Mouse (Mus musculus) heart, embryonic 11.5 days (tissue): Measurements from ENCODE around the gene Myo1b. TPM values are rescaled to one million over a fixed set of nuclear protein-coding genes. Genes with fewer than 3 reads are reported as not detected.
"Not testable (repeated sequence)": the region's sequence is repeated elsewhere in the genome, so short reads cannot be mapped to it uniquely, and the experiment has no call there.

Experiments used
- ATAC-seq: fragments of 200-750 bp; cut with Nextera tagmentation; replicated peaks from 2 replicates; pipeline ENCODE4 v1.8.0; 2017; ENCODE audit warnings: moderate library complexity; ENCODE audit not compliant: insufficient number of reproducible peaks, low FRiP score, low TSS enrichment
- H3K27ac ChIP-seq: fragments of 300-500 bp; sonication (generic); 2 replicates; pipeline ENCODE4 v1.5.1; 2014; ENCODE audit warnings: mild to moderate bottlenecking, low read depth, low read length
- H3K27me3 ChIP-seq: fragments of 300-500 bp; sonication (generic); 2 replicates; pipeline ENCODE4 v1.6.1; 2014; ENCODE audit warnings: mild to moderate bottlenecking, low read length, mixed read lengths; ENCODE audit not compliant: control insufficient read depth, insufficient read depth
- H3K36me3 ChIP-seq: fragments of 300-500 bp; sonication (generic); 2 replicates; pipeline ENCODE4 v1.6.1; 2014; ENCODE audit warnings: mild to moderate bottlenecking, low read length, moderate library complexity, mixed read lengths; ENCODE audit not compliant: control insufficient read depth, insufficient read depth
- H3K4me1 ChIP-seq: fragments of 300-500 bp; sonication (generic); 2 replicates; pipeline ENCODE4 v1.6.1; 2014; ENCODE audit warnings: low read length; ENCODE audit not compliant: control insufficient read depth, insufficient read depth
- H3K4me2 ChIP-seq: fragments of 300-500 bp; sonication (generic); 2 replicates; pipeline ENCODE4 v1.6.1; 2014; ENCODE audit warnings: mild to moderate bottlenecking, moderate library complexity
- H3K4me3 ChIP-seq: fragments of 300-500 bp; sonication (generic); 2 replicates; pipeline ENCODE4 v1.5.1; 2014; ENCODE audit warnings: low read depth, low read length
- H3K9ac ChIP-seq: fragments of 300-500 bp; sonication (generic); 2 replicates; pipeline ENCODE4 v1.6.1; 2014; ENCODE audit warnings: mild to moderate bottlenecking, low read depth, low read length, moderate library complexity
- H3K9me3 ChIP-seq: fragments of 300-500 bp; sonication (generic); replicated peaks from 2 replicates; pipeline ENCODE4 v1.6.1; 2016; ENCODE audit warnings: low read length; ENCODE audit not compliant: control insufficient read depth
- WGBS: fragments of 180-500 bp; shearing (Covaris S2); extraction: QIAGEN DNeasy Blood & Tissue Kit; methylation state at CpG from one replicate; pipeline ENCODE4 v1.1.7; 2014; ENCODE audit not compliant: insufficient replicate concordance; 5-methylcytosine and 5-hydroxymethylcytosine counted together
- polyA plus RNA-seq: library from polyadenylated mRNA; unstranded; fragments of >200 nt; fragmentation: Nextera tagmentation; extraction: Ambion mirVana; gene quantifications from 2 replicates; pipeline ENCODE4 v1.2.1, GENCODE M21; 2014

The Myo1b gene
- polyA plus RNA-seq, 1 experiment from 2014 or later: 51.8 TPM

GRCm38 (mm10) chr1:51872493-51873261, 43.2 kb downstream of the Myo1b start:
- 72% methylated on average over 7 of the region's 7 CpGs for WGBS

DNA sequence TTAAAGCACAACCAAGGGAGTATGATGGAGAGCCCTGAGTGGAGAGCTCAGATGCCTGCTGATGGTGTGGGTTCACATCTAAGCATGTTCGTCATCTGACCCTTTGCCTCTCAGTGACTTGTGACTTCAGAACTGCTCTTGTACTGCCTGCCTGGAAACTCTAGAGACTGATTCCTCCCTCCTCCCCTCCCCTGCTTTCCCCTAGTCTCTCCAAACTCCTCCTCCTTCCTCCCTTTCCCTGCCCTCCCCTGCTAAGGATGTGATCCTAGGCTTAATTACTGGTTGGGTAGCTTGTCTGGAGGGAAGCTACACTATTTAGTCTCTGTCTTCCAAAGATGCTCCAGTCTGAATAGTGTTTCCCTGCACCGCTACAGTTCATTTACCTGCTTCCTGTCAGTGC, 44.6 kb downstream of the Myo1b start:
- WGBS: 66% methylated on average over 2 of the region's 2 CpGs
- H3K9me3 ChIP-seq, ATAC-seq, H3K27ac ChIP-seq, H3K36me3 ChIP-seq, H3K4me2 ChIP-seq, H3K27me3 ChIP-seq, H3K4me1 ChIP-seq, H3K4me3 ChIP-seq, H3K9ac ChIP-seq: not testable (repeated sequence)

More at GRCm38 (mm10) chr1:51872493-51873261, 43.2 kb downstream of the Myo1b start:
- H3K36me3 ChIP-seq: no peaks in the 10 kb centered on the region
- H3K4me1 ChIP-seq: peaks cover 10% of the 10 kb centered on the region
- H3K27me3 ChIP-seq: no peaks in the 10 kb centered on the region
- no peak overlapping the region for H3K4me2 ChIP-seq
- no peak overlapping the region for H3K27ac ChIP-seq
- H3K4me3 ChIP-seq: no peak overlapping the region
- no peak for ATAC-seq
- H3K9me3 ChIP-seq: no peaks in the 10 kb centered on the region
- no peak overlapping the region for H3K9ac ChIP-seq

GRCm38 (mm10) chr1:51862828-51863421, 52.9 kb downstream of the Myo1b start:
- 88% methylated on average over 8 of the region's 8 CpGs for WGBS
- H3K4me3 ChIP-seq: no peak overlapping the region
- no peaks in the 10 kb centered on the region for H3K4me1 ChIP-seq
- H3K9ac ChIP-seq: no peak overlapping the region
- no peak for ATAC-seq
- H3K4me2 ChIP-seq: no peak overlapping the region
- H3K27ac ChIP-seq: no peak overlapping the region
- H3K36me3 ChIP-seq: 0 out of 2 replicates have a peak, but pooled peaks cover 5% of the 10 kb centered on the region
- no peaks in the 10 kb centered on the region for H3K27me3 ChIP-seq
- H3K9me3 ChIP-seq: no peaks in the 10 kb centered on the region

- ATAC-seq: no peak
- Histone ChIP-seq H3K4me2 (no peak overlapping the region), H3K36me3 (0 out of 2 replicates have a peak, but pooled peaks cover 5% of the 10 kb centered on the region), H3K9ac (no peak overlapping the region), H3K27ac (no peak overlapping the region), H3K9me3 (no peaks in the 10 kb centered on the region), H3K27me3 (no peaks in the 10 kb centered on the region), H3K4me3 (no peak overlapping the region), H3K4me1 (0 out of 2 replicates have a peak, but pooled peaks cover 1% of the 10 kb centered on the region)
- WGBS: 93% methylated on average over 10 of the region's 10 CpGs
Observed at GRCm38 (mm10) chr1:51860837-51861236, 55.0 kb downstream of the Myo1b start.

DNA sequence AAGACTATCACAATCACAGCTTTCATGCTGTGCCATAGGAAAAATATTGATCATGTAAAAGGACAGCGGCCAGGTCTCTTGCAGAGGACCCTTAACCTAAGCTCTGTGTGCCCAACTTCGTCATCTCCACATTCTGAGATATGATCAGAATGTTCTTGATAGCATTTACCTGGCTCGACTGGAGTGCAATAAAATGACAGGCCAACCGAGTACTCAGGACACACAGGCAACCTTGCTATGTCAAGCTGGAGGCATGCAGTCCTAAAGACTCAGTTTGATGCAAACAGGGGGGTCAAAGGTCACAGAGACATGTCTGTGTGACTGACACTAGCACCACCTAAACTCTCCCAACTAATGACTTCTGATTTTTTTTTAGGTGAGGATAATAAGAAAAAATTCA, 58.9 kb downstream of the Myo1b start:
- H3K27me3 ChIP-seq: no peaks in the 10 kb centered on the region
- H3K36me3 ChIP-seq: 0 out of 2 replicates have a peak, but pooled peaks cover 5% of the 10 kb centered on the region
- H3K4me1 ChIP-seq: 0 out of 2 replicates have a peak, but pooled peaks cover 3% of the 10 kb centered on the region
- WGBS: 76% methylated on average over 4 of the region's 4 CpGs
- H3K4me3 ChIP-seq: no peak overlapping the region
- H3K4me2 ChIP-seq: no peak overlapping the region
- no peak for ATAC-seq
- no peaks in the 10 kb centered on the region for H3K9me3 ChIP-seq
- H3K9ac ChIP-seq: no peak overlapping the region
- H3K27ac ChIP-seq: no peak overlapping the region

- no peaks in the 10 kb centered on the region for H3K9me3 ChIP-seq
- ATAC-seq: no peak
- H3K4me1 ChIP-seq: 0 out of 2 replicates have a peak, but pooled peaks cover 3% of the 10 kb centered on the region
- H3K36me3 ChIP-seq: 0 out of 2 replicates have a peak, but pooled peaks cover 5% of the 10 kb centered on the region
- H3K4me2 ChIP-seq: no peak overlapping the region
- H3K4me3 ChIP-seq: no peak overlapping the region
- no peaks in the 10 kb centered on the region for H3K27me3 ChIP-seq
- no peak overlapping the region for H3K27ac ChIP-seq
- 77% methylated on average over 11 of the region's 11 CpGs for WGBS
- H3K9ac ChIP-seq: no peak overlapping the region
Observed at GRCm38 (mm10) chr1:51856245-51856915, 59.5 kb downstream of the Myo1b start.

DNA sequence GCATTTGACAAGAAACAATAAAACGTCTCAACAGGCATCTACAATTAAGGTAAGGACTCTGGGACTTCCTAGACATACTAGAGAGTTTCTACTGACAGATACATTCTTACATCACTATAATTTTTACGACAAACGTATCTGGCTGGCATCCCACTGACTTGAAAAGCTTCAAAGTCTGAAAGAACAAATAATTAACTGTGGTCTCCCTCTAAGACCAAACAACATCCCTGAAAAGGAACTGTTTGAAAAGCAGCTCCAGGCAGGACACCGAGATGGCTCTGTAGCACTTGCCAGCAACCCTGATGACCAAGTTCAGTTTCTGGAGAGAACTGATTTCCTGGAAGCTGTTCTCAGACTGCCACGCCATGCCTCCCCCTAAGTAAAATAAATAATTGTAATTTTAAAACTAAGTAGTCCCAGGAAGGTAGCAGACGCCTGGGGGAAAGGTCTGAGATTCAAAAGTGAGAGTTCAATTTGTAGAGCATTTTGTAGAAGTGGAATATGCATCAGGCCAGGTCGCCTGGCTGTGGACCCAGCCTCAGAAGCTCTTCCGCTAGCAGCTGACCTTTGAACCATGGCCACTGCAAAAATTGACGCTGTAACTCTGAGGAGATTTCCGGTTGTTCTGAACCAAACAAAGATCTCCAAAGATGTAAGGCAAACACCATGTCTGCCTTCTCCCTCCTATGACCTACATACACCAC, 60.2 kb downstream of the Myo1b start:
- no peak overlapping the region for H3K4me3 ChIP-seq
- H3K27me3 ChIP-seq: no peaks in the 10 kb centered on the region
- H3K27ac ChIP-seq: no peak overlapping the region
- WGBS: 67% methylated on average over 10 of the region's 10 CpGs
- 0 out of 2 replicates have a peak, but pooled peaks cover 3% of the 10 kb centered on the region for H3K4me1 ChIP-seq
- 0 out of 2 replicates have a peak, but pooled peaks cover 5% of the 10 kb centered on the region for H3K36me3 ChIP-seq
- no peak overlapping the region for H3K4me2 ChIP-seq
- H3K9me3 ChIP-seq: no peaks in the 10 kb centered on the region
- no peak overlapping the region for H3K9ac ChIP-seq
- ATAC-seq: no peak

DNA sequence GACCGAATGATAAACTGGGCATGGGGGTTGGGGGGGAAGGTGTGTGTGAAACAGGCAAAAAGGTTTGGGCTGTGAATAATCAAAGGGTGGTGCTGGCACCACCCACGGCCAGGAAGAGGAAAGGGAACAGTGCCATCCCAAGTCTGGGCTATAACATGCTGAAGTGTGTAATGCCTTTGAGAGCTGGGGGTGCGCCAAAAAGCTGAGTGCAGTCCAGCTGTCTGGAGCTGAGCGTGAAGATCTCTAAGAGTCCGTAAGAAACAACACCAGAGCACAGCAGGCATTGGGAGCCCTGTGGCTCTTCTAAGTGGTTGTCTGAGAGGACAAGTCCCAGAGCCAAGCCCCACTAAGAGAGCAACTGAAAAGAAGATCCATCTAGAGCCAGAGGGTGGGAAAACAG, 63.6 kb downstream of the Myo1b start:
- peaks cover 3% of the 10 kb centered on the region; the same call in 1 of the 2 replicates for H3K4me1 ChIP-seq
- no peak overlapping the region for H3K27ac ChIP-seq
- H3K9me3 ChIP-seq: no peaks in the 10 kb centered on the region
- H3K9ac ChIP-seq: no peak overlapping the region
- H3K4me3 ChIP-seq: no peak overlapping the region
- WGBS: 66% methylated on average over 5 of the region's 5 CpGs
- no peak overlapping the region for H3K4me2 ChIP-seq
- H3K36me3 ChIP-seq: no peaks in the 10 kb centered on the region
- H3K27me3 ChIP-seq: no peaks in the 10 kb centered on the region
- no peak for ATAC-seq
